Mouse (Mus musculus) T-helper 17 cell (primary cell): ENCODE data around the gene Vmn1r177.
"Not testable (repeated sequence)": the region's sequence is repeated elsewhere in the genome, so short reads cannot be mapped to it uniquely, and the experiment has no call there.

Source experiments
- in situ Hi-C, 2 experiments: fragments of 300-600 bp; cut with MboI, MseI; formaldehyde crosslinking; loops; 1 replicate in 1 of 2; 2 replicates in 1 of 2; pipeline ENCODE4 v1.15.1; 2025; ENCODE audit warnings: high pct_unique_total_duplicates in 2 of 2

Gene Vmn1r177

GRCm38 (mm10) chr7:23866349-23866748 is at the start of gene Vmn1r177:
Gene Vmn1r177, minus strand, starts transcription at chr7:23866449.
- in situ Hi-C loops = not testable (repeated sequence)

DNA sequence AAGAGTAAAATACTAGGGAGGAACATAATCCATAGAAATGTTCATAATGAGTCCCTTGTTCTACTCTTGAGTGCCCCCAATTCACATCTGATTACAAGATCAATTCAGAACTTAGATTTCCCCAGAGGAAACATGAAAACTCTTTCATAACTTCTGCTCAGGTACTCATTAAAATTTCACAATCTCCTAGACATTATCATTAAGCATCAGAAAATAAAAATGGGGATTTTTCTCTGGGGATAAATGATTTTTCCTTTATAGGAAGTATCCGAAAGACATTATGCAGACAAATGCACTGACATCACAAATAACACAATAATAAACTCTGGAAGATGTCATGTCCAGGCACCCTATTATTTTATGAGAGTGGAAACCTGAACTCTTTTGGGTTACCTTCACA is 25.5 kb upstream of the Vmn1r177 start, which contains the start of gene Vmn1r178:
Gene Vmn1r178 (plus strand): TSS at position 301 of the 400 bp plus-strand sequence.
- in situ Hi-C loops = no loop called here

- in situ Hi-C loops = not testable (repeated sequence)
Measured at GRCm38 (mm10) chr7:23876918-23877317, 10.7 kb upstream of the Vmn1r177 start.

DNA sequence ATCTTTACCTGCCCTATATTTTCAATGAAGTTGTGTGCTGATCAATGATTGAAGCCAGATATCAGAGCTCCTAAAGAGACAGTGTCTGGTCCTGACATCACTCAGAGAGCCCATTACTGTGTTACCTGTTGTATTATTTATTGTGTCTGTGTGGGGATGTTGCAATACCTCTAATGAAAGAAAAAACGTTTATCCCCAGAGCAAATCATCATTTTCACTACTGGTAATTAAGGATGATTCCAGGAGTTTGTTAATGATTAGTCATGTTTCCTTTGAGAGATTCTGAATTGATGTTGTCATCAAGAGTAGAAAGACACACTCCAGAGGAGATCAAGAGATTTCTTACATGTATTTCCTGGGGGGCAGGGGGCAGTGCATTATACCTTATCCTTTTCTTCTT is 29.0 kb downstream of the Vmn1r177 start, which contains the start of gene Vmn1r176:
Gene Vmn1r176 (minus strand): TSS at position 101 of the 400 bp plus-strand sequence.
- in situ Hi-C loops = loop anchor here (5.0 kb wide), 1 partner anchor 260 kb away; the partner anchor contains the start of gene Vmn1r169 (in 2 of the 2)
